Mouse (Mus musculus) limb, embryonic 11.5 days (tissue): ENCODE measurements around the gene Brinp2. TPM values are rescaled to one million over a fixed set of nuclear protein-coding genes. Genes with fewer than 3 reads are reported as not detected.

Source experiments
- ATAC-seq: fragments of 200-750 bp; cut with Nextera tagmentation; 2 replicates; pipeline ENCODE4 v1.8.0; 2017; ENCODE audit warnings: low read depth; ENCODE audit not compliant: insufficient number of reproducible peaks, low FRiP score, low TSS enrichment
- DNase-seq: peaks from one replicate; pipeline ENCODE4 v3.0.0-alpha.2; 2015; ENCODE audit warnings: low spot score
- H3K27ac ChIP-seq: fragments of 300-500 bp; sonication (generic); replicated peaks from 2 replicates; pipeline ENCODE4 v1.5.1; 2014; ENCODE audit warnings: low read depth, mild to moderate bottlenecking, low read length
- H3K27me3 ChIP-seq: fragments of 300-500 bp; sonication (generic); 2 replicates; pipeline ENCODE4 v1.6.1; 2014; ENCODE audit warnings: mild to moderate bottlenecking, low read length, mixed read lengths; ENCODE audit not compliant: control insufficient read depth, insufficient read depth
- H3K36me3 ChIP-seq: fragments of 300-500 bp; sonication (generic); 2 replicates; pipeline ENCODE4 v1.6.1; 2014; ENCODE audit warnings: mild to moderate bottlenecking, low read length, moderate library complexity, mixed read lengths; ENCODE audit not compliant: control insufficient read depth, insufficient read depth
- H3K4me1 ChIP-seq: fragments of 300-500 bp; sonication (generic); 2 replicates; pipeline ENCODE4 v1.6.1; 2014; ENCODE audit warnings: low read length, mixed read lengths; ENCODE audit not compliant: control insufficient read depth, insufficient read depth
- H3K4me2 ChIP-seq: fragments of 300-500 bp; sonication (generic); 2 replicates; pipeline ENCODE4 v1.6.1; 2014; ENCODE audit warnings: low read depth, mild to moderate bottlenecking, moderate library complexity; ENCODE audit not compliant: severe bottlenecking
- H3K4me3 ChIP-seq: fragments of 300-500 bp; sonication (generic); 2 replicates; pipeline ENCODE4 v1.5.1; 2014; ENCODE audit warnings: low read depth, low read length
- H3K9ac ChIP-seq: fragments of 300-500 bp; sonication (generic); 2 replicates; pipeline ENCODE4 v1.6.1; 2014; ENCODE audit warnings: mild to moderate bottlenecking, low read length
- H3K9me3 ChIP-seq: fragments of 300-500 bp; sonication (generic); 2 replicates; pipeline ENCODE4 v1.6.1; 2016; ENCODE audit warnings: low read length; ENCODE audit not compliant: control insufficient read depth
- WGBS: fragments of 180-500 bp; shearing (Covaris S2); extraction: QIAGEN DNeasy Blood & Tissue Kit; methylation state at CpG from one replicate; pipeline ENCODE4 v1.1.7; 2014; 5-methylcytosine and 5-hydroxymethylcytosine counted together
- polyA plus RNA-seq: library from polyadenylated mRNA; unstranded; fragments of >200 nt; fragmentation: Nextera tagmentation; extraction: Ambion mirVana; gene quantifications from 2 replicates; pipeline ENCODE4 v1.2.1, GENCODE M21; 2014

Brinp2 gene
- polyA plus RNA-seq, 1 experiment from 2014 or later = 0.05 TPM

DNA sequence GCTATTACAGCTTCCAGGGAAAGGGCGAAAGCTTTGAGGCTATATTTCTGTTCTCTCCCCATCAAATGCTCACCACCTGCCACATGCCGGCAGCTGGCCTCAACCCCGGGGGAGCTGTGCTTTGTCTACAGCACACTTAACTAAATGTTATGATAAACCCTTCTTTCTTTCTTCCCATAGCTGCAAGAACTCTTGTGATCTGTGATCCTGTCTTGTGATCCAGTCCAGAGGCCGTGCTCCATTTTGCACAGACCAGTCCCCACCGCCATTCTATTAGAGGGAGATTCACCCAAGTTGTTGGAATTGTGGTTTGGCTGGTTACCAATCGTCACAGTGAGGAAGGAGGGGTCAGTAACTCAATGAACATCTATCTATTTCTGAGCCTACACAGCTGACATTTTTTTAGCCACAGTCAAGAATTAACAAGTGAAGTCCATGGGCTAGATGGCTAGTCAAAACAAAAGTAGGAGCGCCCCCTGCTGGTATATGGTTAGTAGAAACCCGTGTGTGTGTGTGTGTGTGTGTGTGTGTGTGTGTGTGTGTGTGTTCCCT is 89.0 kb downstream of the Brinp2 start:
- peak; percentile 75 for DNase-seq
- Histone ChIP-seq H3K9me3 (no peaks in the 10 kb centered on the region), H3K4me3 (no peak overlapping the region), H3K4me1 (peaks cover 4% of the 10 kb centered on the region; the same call in 1 of the 2 replicates), H3K4me2 (0 out of 2 replicates have a peak overlapping the region, but pooled peaks have one; percentile 1), H3K27me3 (no peaks in the 10 kb centered on the region), H3K27ac (no peak overlapping the region), H3K36me3 (no peaks in the 10 kb centered on the region), H3K9ac (no peak overlapping the region)
- peak; percentile 65; the same call in 1 of the 2 replicates for ATAC-seq
- WGBS = 27% methylated on average over 8 of the region's 8 CpGs

DNA sequence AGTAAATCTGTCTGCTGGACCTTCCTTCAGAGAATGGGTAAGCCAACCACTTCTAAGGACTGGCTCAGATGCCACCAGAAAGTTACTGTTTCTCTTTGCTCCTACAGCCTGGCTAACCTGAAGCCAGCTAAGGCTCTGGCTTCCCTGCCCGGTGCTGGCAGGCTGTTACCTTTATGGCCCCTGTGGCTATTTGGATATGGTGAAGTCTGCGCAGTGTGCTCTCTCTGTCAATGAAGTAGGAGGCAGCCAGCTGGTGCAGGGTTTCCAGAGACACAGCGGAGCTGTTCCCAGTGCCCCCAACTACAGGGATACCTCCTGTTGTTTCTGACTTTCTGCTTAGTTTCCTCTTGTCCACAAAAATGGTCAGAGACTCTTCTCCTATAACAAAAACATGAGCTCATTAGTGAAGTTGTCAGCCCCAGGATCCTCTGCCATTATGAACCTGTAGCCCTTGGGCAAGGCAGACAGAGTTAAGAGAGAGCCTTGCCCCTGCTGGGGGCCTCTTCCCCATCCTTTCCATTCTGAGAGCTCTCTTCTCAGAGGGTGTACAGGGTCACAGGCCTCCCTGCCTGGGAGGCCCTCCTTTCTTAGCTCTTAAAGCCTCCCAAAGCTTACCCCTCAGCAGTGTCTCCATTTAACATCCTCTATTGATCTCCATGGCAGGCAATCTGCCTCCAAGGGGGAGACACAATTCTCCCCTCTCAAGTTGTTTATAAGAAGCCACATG is 89.7 kb downstream of the Brinp2 start:
- DNase-seq = no peak
- H3K4me1 ChIP-seq = peaks cover 4% of the 10 kb centered on the region; the same call in 1 of the 2 replicates
- H3K4me2 ChIP-seq = no peak overlapping the region
- no peak for ATAC-seq
- no peak overlapping the region for H3K9ac ChIP-seq
- no peaks in the 10 kb centered on the region for H3K27me3 ChIP-seq
- no peaks in the 10 kb centered on the region for H3K9me3 ChIP-seq
- H3K27ac ChIP-seq = no peak overlapping the region
- H3K4me3 ChIP-seq = no peak overlapping the region
- no peaks in the 10 kb centered on the region for H3K36me3 ChIP-seq
- 45% methylated on average over 3 of the region's 3 CpGs for WGBS

DNA sequence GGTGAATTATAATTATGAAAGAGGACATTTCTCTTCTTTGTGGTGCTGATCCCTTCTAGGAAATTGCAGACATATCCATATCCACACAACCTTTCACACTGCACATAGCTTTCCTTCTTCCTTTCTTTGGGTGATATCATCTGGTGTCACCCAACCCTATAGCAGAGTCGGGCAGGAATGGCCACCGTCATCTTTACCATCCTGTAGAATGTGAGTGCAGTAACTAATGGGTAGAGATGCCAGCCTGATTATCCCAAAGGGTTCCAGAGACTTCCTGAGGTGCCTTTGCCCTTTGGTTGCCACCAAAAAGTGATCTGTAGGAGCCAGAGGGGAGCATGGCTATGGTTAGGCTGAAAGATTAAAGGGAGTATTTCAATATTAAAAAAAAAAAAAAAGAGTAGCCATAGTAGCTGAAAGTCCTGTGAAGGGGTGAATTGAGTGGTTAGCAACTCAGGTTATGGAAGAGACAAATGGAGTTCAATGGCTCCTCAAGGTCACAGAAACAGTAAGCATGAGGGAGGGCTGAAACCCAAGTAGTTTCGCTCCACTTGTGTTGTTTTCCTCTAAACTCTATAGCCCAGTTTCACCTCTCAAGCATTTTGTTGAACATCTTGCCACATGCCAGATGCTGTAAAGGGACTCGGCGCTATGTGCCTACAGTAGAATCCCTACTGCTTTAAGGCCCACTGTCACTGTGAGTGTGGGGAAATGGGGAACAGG is 96.5 kb downstream of the Brinp2 start:
- no peaks in the 10 kb centered on the region for H3K9me3 ChIP-seq
- DNase-seq = no peak
- H3K4me2 ChIP-seq = no peak overlapping the region
- no peak overlapping the region for H3K9ac ChIP-seq
- no peak for ATAC-seq
- H3K27me3 ChIP-seq = no peaks in the 10 kb centered on the region
- no peak overlapping the region for H3K27ac ChIP-seq
- H3K36me3 ChIP-seq = no peaks in the 10 kb centered on the region
- whole genome bisulfite sequencing = 85% methylated on average over 5 of the region's 5 CpGs
- no peaks in the 10 kb centered on the region for H3K4me1 ChIP-seq
- H3K4me3 ChIP-seq = no peak overlapping the region

GRCm38 (mm10) chr1:158258685-158259292 is 97.3 kb downstream of the Brinp2 start:
- Histone ChIP-seq H3K4me2 (no peak overlapping the region), H3K9ac (no peak overlapping the region), H3K36me3 (no peaks in the 10 kb centered on the region), H3K4me1 (no peaks in the 10 kb centered on the region), H3K9me3 (no peaks in the 10 kb centered on the region), H3K27me3 (no peaks in the 10 kb centered on the region), H3K4me3 (no peak overlapping the region), H3K27ac (no peak overlapping the region)
- 62% methylated on average over 6 of the region's 6 CpGs for WGBS
- ATAC-seq = no peak
- no peak for DNase-seq

DNA sequence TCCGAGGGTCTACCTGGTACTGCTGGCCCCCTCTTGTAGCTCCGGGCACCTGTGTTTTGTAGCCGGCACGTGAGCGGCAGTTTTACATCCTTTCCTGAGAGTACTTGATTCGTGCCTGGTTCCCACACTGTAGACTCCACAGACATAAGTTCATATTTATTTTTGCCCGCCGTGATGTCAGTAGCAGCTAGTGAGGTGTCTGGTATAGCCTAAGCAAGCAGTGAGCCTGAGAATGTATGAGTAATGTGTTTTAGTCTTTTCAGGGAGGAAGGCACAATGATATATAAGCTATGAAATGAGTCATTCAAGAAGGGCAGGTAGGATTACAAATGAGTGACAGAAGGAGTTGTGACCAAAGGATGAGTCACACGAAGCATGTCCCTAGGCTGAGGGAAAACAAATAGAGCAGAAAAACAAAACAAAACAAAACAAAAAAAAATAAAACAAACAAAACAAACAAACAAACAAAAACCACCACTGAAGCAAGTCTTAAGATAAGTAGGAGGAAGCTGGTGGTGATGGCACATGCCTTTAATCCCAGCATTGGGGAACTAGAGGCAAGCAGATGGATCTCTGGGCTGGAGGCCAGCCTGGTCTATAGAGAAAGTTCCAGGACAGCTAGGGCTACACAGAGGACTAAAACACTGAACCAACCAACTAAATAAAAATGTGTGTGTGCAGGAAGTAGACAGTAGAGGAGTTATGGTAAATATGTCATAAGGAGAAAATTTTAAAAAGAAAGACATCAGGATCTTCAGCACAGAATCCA is 100.0 kb downstream of the Brinp2 start:
- H3K9me3 ChIP-seq = no peaks in the 10 kb centered on the region
- ATAC-seq (no peak), DNase-seq (no peak)
- H3K4me2 ChIP-seq = no peak overlapping the region
- H3K9ac ChIP-seq = no peak overlapping the region
- WGBS = 90% methylated on average over 9 of the region's 9 CpGs
- H3K36me3 ChIP-seq = no peaks in the 10 kb centered on the region
- H3K4me3 ChIP-seq = no peak overlapping the region
- no peaks in the 10 kb centered on the region for H3K4me1 ChIP-seq
- H3K27me3 ChIP-seq = no peaks in the 10 kb centered on the region
- no peak overlapping the region for H3K27ac ChIP-seq

- H3K4me2 ChIP-seq = no peak overlapping the region
- H3K27ac ChIP-seq = no peak overlapping the region
- H3K9ac ChIP-seq = no peak overlapping the region
- H3K36me3 ChIP-seq = no peaks in the 10 kb centered on the region
- 64% methylated on average over 8 of the region's 8 CpGs for WGBS
- no peak for DNase-seq
- no peak overlapping the region for H3K4me3 ChIP-seq
- H3K27me3 ChIP-seq = no peaks in the 10 kb centered on the region
- ATAC-seq = no peak
- H3K4me1 ChIP-seq = peaks cover 4% of the 10 kb centered on the region; the same call in 1 of the 2 replicates
- no peaks in the 10 kb centered on the region for H3K9me3 ChIP-seq
These were observed 103.4 kb downstream of the Brinp2 start for GRCm38 (mm10) chr1:158252682-158253222.

- H3K4me2 ChIP-seq = no peak overlapping the region
- H3K4me1 ChIP-seq = peaks cover 4% of the 10 kb centered on the region; the same call in 1 of the 2 replicates
- H3K27me3 ChIP-seq = no peaks in the 10 kb centered on the region
- WGBS = 94% methylated on average over 3 of the region's 3 CpGs
- no peak overlapping the region for H3K27ac ChIP-seq
- DNase-seq = no peak
- no peak overlapping the region for H3K4me3 ChIP-seq
- H3K9me3 ChIP-seq = no peaks in the 10 kb centered on the region
- no peak for ATAC-seq
- H3K9ac ChIP-seq = no peak overlapping the region
- no peaks in the 10 kb centered on the region for H3K36me3 ChIP-seq
These were observed 107.9 kb downstream of the Brinp2 start for GRCm38 (mm10) chr1:158248266-158248665.
